Mouse (Mus musculus): Measurements from ENCODE around the gene Chst1.

The Chst1 gene

DNA sequence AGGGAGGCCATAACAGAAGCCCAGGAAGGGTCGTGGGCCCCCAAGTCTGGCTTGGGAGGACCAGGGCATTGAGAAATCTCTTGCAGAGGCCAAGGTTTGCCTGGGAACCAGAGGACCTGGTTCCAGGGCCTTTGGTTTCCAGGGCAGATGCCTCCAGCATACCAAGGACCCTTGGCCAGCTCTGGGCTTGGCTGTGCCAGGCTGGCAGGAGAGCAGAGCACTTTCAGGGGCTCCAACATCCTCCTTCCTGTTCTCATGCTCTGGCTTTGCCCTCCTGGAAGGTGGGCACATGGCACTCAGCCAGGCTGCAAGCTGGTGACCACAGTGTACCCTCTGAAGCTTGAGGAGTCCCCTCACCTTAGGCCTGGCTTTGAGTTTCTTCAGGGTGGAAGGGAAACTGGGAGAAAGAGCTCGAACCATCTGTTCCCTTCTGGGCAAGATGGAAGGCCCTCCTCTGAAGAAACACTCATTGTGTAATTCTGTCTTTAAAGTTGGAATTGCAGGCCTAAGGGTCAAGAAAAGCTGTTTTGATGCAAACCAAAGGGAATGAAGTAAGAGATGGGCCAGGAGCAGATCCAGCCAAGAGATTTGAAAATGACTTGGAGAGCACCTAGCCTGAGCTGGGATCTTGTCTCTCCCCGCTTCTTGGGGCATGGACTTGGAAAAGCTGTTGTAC, 10.3 kb downstream of the Chst1 start:
- DNase-seq = no peak

DNA sequence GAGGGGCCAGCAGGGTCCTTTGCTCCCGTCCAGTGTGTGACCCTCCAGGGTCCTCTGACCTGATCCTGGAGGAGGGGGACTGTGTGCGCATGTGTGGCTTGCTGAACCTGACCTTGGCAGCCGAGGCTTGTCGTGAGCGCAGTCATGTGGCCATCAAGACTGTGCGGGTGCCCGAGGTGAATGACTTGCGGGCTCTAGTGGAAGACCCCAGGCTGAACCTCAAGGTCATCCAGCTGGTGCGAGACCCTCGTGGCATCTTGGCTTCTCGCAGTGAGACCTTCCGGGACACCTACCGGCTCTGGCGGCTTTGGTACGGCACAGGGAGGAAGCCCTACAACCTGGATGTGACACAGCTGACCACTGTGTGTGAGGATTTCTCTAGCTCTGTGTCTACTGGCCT, 14.1 kb downstream of the Chst1 start:
- no peak for DNase-seq

DNA sequence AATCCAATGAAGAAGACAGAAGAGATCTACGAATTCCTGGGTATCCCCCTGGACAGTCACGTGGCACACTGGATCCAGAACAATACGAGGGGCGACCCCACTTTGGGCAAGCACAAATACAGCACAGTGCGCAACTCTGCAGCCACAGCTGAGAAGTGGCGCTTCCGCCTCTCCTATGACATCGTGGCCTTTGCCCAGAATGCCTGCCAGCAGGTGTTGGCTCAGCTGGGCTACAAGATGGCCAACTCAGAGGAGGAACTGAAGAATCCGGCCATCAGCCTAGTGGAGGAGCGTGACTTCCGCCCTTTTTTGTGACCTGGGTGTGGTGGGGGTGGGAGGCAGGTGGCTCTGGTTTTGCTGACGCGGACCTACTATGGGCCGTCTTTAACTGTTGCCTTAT, 14.6 kb downstream of the Chst1 start:
- DNase-seq = no peak

DNA sequence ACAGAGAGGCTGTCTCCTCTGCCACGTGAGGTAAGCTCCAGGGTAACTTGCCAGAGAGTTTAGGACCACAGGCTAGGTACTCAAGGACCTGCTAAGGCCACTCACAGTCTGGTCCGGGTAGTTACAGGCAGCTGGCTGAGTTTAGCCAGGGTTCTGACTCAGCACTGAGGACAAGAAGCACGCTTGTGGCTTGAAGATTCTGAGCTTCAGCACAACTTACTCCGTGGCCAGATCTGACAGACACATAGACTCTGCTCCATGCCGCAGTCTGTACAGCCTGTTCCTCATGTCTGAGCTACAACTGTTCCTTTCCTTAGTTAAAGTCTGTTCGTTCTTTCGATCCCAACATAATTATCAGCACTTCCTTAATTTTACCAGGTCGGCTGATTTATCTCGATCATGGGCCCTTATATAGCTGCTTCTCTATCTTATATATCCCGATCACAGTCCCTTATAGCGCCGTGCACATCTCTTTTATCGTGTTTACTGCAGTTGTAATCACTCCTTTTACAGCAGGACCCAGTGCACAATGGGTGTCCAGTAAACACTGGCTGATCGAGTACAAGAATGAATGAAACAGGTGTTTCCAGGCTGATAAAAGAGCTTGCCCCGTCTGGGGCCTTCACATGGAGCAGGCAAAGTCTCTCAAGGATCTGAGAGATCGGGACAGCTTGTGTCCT, 17.7 kb downstream of the Chst1 start:
- no peak for DNase-seq

DNA sequence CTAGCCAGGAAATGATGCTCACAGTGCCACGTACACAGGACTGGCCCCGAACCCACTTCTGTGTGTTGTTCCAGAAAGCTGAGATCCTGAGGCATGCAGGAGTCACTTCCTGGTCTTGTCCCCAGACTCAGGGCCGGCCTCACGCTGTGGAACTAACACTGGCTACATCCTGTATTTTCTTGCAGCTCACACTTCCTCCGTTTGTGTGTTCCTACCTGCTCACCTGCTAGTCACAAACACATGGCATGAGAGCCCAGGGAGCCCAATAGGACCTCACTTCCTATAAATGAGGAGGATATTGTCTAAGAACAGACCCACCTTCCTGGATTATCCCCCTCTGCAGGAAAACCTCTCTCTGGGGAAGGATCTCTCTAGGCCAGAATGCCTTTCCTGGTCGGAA, 18.5 kb downstream of the Chst1 start:
- no peak for DNase-seq

DNA sequence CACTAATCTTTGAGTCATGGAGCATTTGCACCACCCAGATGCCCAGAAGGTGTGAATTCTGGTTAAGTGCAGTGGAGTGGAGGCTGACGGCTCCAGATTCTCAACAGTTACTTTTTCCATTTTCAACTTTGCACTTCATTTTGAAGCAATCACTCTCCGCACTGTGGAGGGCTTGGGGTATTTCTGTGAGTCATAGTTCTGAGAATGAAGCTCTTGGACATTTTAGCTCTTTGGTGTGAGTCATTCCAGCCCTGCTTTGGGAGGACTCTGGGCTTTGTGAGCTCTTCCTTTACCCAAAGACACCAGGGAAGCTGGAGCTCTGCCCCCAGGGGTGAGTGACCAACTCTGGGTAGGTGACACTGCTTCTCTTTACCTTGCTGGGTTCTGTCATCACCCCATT, 28.1 kb downstream of the Chst1 start:
- no peak for DNase-seq

DNA sequence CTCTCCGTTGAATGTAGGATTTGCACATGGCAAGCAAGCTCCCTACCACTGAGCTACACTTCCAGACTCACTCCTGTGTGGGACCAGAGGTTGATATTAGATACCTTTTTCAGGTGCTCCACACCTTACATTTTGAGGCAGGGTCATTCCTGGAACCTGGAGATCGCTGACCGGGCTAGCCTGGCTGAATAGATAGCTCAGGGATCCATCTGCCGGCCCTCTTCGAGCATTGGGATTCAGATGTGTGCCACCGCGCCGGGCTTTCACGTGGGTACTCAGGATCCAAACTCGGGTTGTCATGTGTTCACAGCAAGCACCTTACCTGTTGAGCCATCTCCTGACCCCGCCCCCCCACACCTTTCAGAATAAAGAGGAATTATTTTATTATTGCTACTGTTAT, 31.3 kb downstream of the Chst1 start:
- no peak for DNase-seq

DNA sequence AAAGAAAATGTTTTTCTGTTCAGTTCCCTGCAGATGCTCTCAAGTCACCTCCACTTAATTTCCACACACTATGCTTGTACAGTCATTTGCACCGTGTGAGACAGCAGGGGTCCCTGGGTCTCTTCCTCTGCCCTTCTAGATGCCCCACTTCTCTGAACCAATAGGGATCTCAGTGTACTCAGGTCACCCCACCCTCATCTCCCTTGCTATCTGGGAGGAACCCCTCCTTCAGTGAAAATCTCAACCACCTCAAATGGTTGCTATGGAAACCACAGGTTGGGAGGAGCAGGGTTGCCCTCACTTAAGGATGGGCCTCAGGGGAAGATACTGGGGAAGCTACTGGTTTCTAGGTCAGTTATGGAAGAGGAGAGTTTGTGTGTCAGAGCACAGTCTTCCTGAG, 32.5 kb downstream of the Chst1 start:
- DNase-seq = no peak

DNA sequence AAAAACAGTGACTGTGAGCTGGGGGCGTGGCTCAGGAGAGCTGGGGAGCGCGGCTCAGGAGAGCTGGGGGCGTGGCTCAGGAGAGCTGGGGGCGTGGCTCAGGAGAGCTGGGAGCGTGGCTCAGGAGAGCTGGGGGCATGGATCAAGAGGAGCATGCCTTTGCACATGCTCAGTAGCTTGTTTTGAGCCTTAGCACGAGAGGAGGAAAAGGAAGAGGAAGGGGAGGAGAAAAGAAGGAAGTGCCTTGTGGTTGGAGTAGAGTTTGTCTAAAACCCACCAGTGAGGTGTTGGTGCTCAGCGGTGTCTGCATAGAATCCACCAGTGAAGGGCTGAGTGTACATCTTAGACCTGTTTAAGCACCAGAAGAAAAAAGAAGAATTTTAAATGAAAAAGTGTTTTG, 41.0 kb downstream of the Chst1 start:
- no peak for DNase-seq

DNA sequence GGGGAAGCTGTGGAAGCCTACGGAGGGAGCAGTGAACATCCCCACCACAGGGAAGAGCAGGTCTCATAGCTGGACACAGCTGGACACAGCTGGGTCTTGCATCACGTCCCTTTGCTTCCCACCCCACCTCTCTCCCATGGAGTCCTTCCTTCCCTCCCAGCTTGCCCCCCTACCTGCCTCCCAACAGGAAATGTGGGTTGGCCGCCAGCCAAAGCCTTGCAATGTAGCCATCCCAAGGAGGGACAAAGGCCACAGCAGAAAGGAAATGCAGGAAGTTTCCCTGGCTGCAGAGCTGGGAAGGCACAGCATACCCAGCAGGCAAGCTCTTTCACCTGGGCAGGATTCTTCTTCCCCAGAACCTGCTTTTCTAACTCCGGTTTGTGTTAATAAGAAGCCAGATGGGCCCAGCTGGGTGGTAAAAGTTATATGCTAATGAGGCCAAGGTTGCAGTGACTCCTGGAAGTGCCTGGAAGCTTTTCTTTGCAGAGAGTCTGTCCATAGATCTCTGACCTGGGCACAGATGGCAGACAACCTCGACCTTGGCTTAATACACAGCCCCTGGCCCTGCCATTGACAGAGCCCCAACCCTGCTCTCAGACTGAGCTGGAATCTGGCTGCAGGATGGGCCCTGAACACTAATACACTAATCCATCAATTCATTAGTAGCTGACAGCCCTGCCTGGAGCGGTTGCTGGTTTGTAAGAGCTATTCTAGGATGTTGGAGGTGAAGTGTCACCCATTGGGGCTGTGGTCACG, 46.0 kb downstream of the Chst1 start:
- no peak for DNase-seq

DNA sequence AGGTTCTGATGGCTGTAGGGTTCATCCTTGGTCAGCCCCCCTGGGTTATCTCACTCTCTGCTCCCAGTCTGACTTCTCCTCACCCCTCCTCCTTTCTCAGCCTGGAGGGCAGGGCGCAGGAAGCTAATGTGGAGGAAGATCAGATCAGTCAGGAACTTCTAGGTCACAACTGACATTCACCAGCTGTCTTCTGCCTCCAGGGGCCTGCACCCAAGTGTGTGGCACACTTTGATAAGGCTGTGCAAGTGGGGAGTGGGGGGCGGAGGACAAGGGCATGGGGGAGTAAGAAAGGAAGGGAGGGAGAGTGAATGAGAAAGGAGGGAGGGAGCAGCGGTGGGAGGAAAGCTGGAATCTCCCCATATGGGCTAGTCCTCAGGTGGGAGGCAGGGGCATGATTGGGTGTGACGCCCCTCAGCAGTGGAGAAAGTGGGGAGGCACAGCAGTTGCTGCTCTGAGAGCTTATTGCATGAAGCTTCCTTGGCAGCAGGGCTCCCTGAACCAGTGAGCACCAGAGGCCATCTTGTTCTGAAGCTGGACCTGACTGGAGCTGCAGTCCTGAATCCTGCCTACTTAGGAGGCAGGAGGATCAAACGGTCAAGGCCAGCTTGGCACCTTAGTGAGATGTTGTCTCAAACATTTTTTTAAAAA, 49.8 kb downstream of the Chst1 start:
- no peak for DNase-seq

DNA sequence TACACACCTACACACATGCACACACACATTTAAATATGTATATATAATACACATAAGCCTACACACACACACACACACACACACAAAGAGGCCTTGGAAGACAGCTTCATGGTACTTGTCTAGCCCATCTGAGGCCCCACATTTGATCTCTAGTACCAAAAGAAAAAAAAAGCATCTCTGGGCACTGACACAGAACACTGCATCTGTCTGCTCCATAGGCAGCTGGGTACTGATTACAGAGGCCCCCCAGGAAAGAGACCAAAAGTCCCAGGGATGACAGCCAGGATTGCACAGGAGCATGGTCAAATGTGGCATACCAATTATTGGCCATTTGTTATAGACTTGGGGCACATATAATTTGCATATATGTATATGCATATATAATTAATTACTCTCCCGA, 50.9 kb downstream of the Chst1 start:
- no peak for DNase-seq

DNA sequence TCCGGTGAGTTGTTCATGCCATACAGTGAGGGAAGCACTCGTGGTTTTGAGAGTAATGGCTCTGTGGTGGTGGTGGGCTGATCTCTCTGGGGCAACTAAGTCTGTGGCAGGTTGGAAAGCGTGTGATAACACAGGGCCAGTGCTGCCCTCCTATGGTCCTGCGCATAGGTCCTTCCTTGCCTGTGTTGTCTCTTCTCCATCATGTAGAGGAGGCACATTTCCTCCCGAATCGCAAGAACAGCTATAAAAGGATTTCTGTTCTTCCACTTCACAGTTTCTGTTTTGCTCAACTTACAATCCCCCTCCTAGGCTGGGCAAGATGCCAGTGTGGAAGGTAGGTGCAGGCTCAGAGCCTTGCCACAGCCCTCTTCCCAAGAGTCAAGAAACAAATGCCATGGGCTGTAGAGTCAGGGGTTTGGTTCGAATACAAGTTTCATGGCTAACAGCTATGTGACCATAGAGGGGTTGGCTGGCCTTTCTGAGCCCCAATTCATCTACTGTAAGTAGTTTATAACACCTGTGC, 51.8 kb downstream of the Chst1 start:
- DNase-seq = no peak

DNA sequence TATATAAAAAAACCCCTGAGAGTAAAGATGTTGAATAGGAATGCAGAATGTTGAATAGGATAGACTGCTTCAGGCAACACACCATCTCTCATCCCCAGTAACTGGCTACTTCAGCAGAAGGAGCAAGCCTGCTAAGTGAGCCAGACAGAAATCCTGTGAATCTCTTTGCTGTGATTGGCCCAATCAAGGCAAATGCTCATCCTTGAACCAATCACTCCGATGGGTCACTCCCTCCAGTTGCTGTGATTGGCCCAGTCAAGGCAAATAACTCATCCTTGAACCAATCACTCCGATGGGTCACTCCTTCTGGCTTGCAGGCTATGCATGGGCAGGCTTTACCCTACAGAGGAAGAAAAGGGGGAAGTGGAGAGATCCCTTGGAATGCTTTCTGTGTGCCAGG, 57.7 kb downstream of the Chst1 start:
- no peak for DNase-seq

DNA sequence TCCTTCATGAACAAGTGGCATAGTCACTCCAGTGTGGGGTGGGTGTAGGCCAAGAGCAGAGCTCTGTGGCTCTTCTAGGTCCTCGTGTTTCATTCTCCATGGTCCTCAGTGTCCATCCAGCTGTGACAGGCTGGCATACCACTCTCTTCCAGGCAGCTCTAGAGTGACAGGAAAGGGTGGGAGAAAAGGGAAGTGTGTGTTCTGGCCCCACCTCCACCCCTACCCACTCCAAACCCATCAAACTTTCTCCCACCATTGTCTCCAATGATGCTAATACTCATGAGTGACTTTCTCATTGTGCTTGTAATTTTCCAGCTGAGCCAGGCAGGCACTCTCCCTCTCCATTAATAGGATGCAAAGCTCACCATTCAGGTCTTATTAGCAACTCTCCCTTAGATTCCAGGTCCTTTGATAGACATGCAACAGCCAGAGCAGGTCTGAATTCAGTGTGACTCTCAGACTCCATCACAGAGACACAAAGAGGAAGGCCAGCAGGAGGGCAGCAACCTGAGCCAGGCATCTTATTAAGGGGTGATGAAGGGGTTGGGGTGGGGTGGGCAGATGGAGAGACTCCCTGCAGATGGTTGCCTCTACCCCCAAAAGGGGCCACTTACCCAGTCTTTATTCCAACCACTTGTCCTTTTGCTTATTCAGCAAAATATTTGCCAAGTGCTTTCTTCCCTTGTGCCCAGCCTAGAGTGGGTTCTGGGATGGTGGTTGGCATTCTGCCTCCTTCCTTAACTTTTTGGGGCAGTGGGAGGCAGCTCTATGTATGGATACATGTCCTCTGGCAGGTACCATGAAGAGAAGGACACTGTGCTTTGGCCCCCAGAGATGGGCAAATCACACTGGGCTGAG, 59.0 kb downstream of the Chst1 start:
- no peak for DNase-seq

DNA sequence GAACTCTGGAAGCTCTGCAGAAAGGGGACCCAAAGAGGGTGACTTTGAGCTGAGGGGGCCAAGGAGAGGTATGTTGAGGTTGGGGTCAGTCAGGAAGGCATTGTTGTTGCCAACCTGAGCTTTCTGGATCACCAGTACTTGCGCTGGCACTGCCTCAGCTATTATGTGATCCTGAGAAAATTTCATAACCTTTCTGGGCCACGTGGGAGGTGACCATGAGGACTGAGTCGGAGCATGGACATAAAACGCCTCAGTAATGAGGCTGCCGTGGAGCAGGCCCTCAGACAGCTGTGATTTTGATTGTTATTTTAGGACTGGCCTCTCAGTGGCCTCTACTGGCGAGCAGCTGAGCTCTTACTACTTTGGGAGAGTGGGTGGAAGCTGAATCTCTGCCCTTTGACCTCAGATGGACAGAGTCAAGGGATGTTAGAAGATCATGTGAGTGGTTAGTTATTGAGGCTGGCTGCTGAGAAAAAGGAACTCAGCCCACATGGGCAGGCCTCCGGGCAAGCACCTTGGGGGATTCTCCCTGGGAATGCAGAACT, 60.1 kb downstream of the Chst1 start:
- DNase-seq = no peak

DNA sequence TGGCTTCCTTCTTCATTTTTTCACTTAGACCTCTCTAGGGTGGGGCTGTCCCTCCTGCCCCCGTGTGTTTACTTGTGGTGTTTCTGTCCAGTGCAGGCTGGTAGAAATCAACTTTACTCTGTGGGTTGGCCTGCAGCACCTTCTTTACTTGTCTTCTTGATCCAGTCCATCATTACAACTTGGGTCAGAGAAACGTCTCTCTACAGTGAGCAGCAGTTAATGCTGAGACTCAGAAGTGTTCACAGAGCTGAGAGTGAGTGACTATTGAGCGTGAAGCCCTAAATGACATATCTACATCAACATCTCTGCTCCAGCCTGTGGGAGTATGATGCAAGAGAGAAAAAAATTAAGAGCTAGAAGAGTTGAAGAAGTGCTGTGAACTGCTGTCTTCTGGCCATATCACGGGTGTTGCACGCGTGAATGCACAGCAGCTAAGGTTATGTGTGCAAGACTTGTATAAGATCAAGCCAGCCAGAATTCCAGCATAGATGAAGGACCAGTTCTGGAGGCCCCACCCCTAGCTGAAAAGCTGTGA, 63.1 kb downstream of the Chst1 start:
- no peak for DNase-seq

All from thymus, adult 18-20 months (tissue).